20 mouse cellular contexts compared by ENCODE assay signal in genomic region chr10:5547769-5548168, GRCm38 (mm10). TPM values are rescaled to one million over a fixed set of nuclear protein-coding genes. Genes with fewer than 3 reads are reported as not detected.
DNase-seq lines count a peak whose midpoint lies in the region; ATAC-seq and TF ChIP-seq lines count a peak whose summit lies in the region.
"Had no signal": no experiment of that assay in that cellular context is flagged by ENCODE, and none has a peak within 500 bp of the region (broad histone marks: within the 10 kb centered on the region; RNA-seq: fewer than 3 reads in every experiment).

No protein-coding gene starts in this region.

- WGBS in liver, postnatal 0 days (ENCODE audit: insufficient replicate concordance) = 84% methylated on average over 9 of the region's 9 CpGs
- 80% methylated on average over 9 of the region's 9 CpGs for WGBS in liver, embryonic 12.5 days (ENCODE audit: insufficient replicate concordance)

- H3K4me3 ChIP-seq in liver, postnatal 0 days (ENCODE audit: low read depth, low read length) = no peak overlapping the region
- no peak overlapping the region for H3K4me3 ChIP-seq in liver, embryonic 12.5 days
- H3K4me3 ChIP-seq: embryonic facial prominence, embryonic 15.5 days; erythroblast, embryonic 14.5 days; forebrain, embryonic 10.5 days; heart, embryonic 13.5 days had no signal

- no peak overlapping the region for H3K9ac ChIP-seq in liver, postnatal 0 days (replicated peaks)
- H3K9ac ChIP-seq in liver, embryonic 12.5 days = no peak overlapping the region
- H3K9ac ChIP-seq: embryonic facial prominence, embryonic 15.5 days; heart, embryonic 13.5 days had no signal

- peaks cover 3% of the 10 kb centered on the region for H3K4me1 ChIP-seq in liver, postnatal 0 days (ENCODE audit: insufficient read depth)
- peaks cover 12% of the 10 kb centered on the region; the same call in 1 of the 2 replicates for H3K4me1 ChIP-seq in liver, embryonic 12.5 days

- peaks cover 7% of the 10 kb centered on the region for H3K27me3 ChIP-seq in liver, postnatal 0 days (ENCODE audit: insufficient read depth, low read length)
- peaks cover 16% of the 10 kb centered on the region for H3K27me3 ChIP-seq in liver, embryonic 12.5 days (replicated peaks)
- H3K27me3 ChIP-seq: embryonic facial prominence, embryonic 15.5 days had no signal

- H3K4me2 ChIP-seq in liver, postnatal 0 days (ENCODE audit: low read depth, low read length) = peak overlapping the region; percentile 13; the same call in 1 of the 2 replicates
- no peak overlapping the region for H3K4me2 ChIP-seq in liver, embryonic 12.5 days
- H3K4me2 ChIP-seq: embryonic facial prominence, embryonic 15.5 days; heart, embryonic 13.5 days had no signal

- DNase-seq in liver, postnatal 0 days = no peak
- DNase-seq in cerebellum, adult 18-20 months = peak; percentile 56 to 66
- peak; percentile 62 for DNase-seq in cerebellum, adult 9-10 months
- peak; percentile 42 to 46 for DNase-seq in cerebellum, postnatal 36 days
- DNase-seq in urinary bladder, adult 2 months (ENCODE audit: low spot score) = no peak
- DNase-seq: adrenal gland, adult 2 months; adrenal gland, postnatal 25 days; embryo, embryonic 11 days; gastrocnemius, postnatal 10 days; heart, postnatal 36 days; kidney, adult 11 months had no signal

- TF ChIP-seq EP300 in liver, postnatal 0 days (IDR thresholded peaks at IDR 0.05; ENCODE audit: low read depth) = no peak

- ATAC-seq in liver, postnatal 0 days = no peak
- ATAC-seq in liver, embryonic 12.5 days = no peak
- ATAC-seq in granulocyte monocyte progenitor cell, adult 5-6 weeks (replicated peaks; ENCODE audit: poor library complexity, severe bottlenecking) = no peak
- ATAC-seq: forebrain, embryonic 14.5 days; hindbrain, embryonic 16.5 days had no signal

- no peak for TF ChIP-seq CTCF in liver, postnatal 0 days (IDR thresholded peaks at IDR 0.05; ENCODE audit: low read depth)

- H3K36me3 ChIP-seq in liver, postnatal 0 days (replicated peaks; ENCODE audit: insufficient read depth, low read length) = no peaks in the 10 kb centered on the region
- H3K36me3 ChIP-seq in liver, embryonic 12.5 days = no peaks in the 10 kb centered on the region
- H3K36me3 ChIP-seq: embryonic facial prominence, embryonic 15.5 days; forebrain, embryonic 10.5 days; heart, embryonic 13.5 days had no signal

- H3K27ac ChIP-seq in liver, postnatal 0 days (ENCODE audit: low read depth) = no peak overlapping the region
- H3K27ac ChIP-seq in liver, embryonic 12.5 days = no peak overlapping the region
- H3K27ac ChIP-seq: embryonic facial prominence, embryonic 15.5 days; forebrain, embryonic 10.5 days; heart, embryonic 13.5 days had no signal

- H3K9me3 ChIP-seq in liver, postnatal 0 days (ENCODE audit: low read length) = no peaks in the 10 kb centered on the region
- no peaks in the 10 kb centered on the region for H3K9me3 ChIP-seq in liver, embryonic 12.5 days (replicated peaks)
- H3K9me3 ChIP-seq: embryonic facial prominence, embryonic 15.5 days; forebrain, embryonic 10.5 days; heart, embryonic 13.5 days had no signal

RNA-seq across cellular contexts. Expression of gene Syne1, which starts 3.5 kb away (rescaled TPM):
- 4.4 and 5.2 TPM in 2 replicates for polyA plus RNA-seq in liver, postnatal 0 days (2015; fragmentation: Nextera tagmentation; extraction: Ambion mirVana)
- 4.4 and 4.7 TPM in 2 replicates for polyA plus RNA-seq in liver, embryonic 12.5 days (2016; fragmentation: Nextera tagmentation; extraction: Ambion mirVana)
- total RNA-seq in granulocyte monocyte progenitor cell, adult 5-6 weeks (2014; fragmentation: Nextera tagmentation) = 13.2 and 23.7 TPM in 2 replicates
- 27.4 and 30.7 TPM in 2 replicates for total RNA-seq in granulocyte monocyte progenitor cell, adult 5-6 weeks (2017)
- 28.3 and 39.1 TPM in 2 replicates for polyA plus RNA-seq in urinary bladder, adult 2 months (2012; rRNA removed)

RNA-seq across cellular contexts. Expression of gene Myct1, which starts 45.8 kb away (rescaled TPM):
- polyA plus RNA-seq in liver, postnatal 0 days (2015; fragmentation: Nextera tagmentation; extraction: Ambion mirVana) = 3.3 and 3.5 TPM in 2 replicates
- 3.0 TPM in 2 replicates for polyA plus RNA-seq in liver, embryonic 12.5 days (2016; fragmentation: Nextera tagmentation; extraction: Ambion mirVana)
- total RNA-seq in granulocyte monocyte progenitor cell, adult 5-6 weeks (2014; fragmentation: Nextera tagmentation) = 2.1 and 5.4 TPM in 2 replicates
- 1.1 and 1.4 TPM in 2 replicates for total RNA-seq in granulocyte monocyte progenitor cell, adult 5-6 weeks (2017)
- polyA plus RNA-seq in urinary bladder, adult 2 months (2012; rRNA removed) = 3.0 and 3.6 TPM in 2 replicates
- total RNA-seq: ES-E14 had no signal

Comparison
In these comparisons a context has a peak if more than half of its experiments do, and no peak if none do; other contexts are left out.
1. DNase-seq: peak in cerebellum, adult 18-20 months (2 of 2), cerebellum, adult 9-10 months (single experiment) and cerebellum, postnatal 36 days (2 of 2); none in liver, postnatal 0 days (single experiment) and urinary bladder, adult 2 months (single experiment).